9 mouse cellular contexts compared by ENCODE assay signal in the genomic region with DNA sequence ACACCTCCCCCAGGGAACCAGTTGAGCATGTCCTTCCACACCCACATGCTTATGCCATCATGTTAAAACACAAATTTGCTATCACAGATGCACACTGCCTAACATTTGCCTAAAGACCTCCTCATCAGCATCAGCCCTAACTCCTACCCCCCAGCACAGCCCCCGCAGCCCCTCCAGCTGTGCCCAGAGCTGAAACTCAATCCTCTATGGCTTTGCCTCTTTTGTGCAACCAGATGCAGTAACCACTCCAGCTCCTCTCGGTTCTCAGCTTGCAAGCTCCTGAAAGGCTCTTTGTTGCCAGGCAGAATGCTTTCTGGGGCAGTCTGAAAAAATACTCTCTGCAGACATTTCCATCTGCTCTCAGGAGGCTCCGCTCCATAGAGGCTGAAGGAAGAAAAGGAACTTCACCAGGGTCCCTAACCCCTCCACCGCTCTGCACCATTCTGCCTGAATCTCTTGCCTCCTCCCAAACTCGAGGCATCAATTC.
DNase-seq lines count a peak whose midpoint lies in the region; ATAC-seq and TF ChIP-seq lines count a peak whose summit lies in the region.
"Had no signal": no experiment of that assay in that cellular context is flagged by ENCODE, and none has a peak within 500 bp of the region (broad histone marks: within the 10 kb centered on the region; RNA-seq: fewer than 3 reads in every experiment).

No protein-coding gene starts in this region.

- no peaks in the 10 kb centered on the region for H3K9me3 ChIP-seq in stomach, embryonic 14.5 days (ENCODE audit: control insufficient read depth, low read depth, low read length)
- H3K9me3 ChIP-seq in stomach, postnatal 0 days (ENCODE audit: control insufficient read depth, low read length), result no peaks in the 10 kb centered on the region
- no peaks in the 10 kb centered on the region for H3K9me3 ChIP-seq in hindbrain, embryonic 13.5 days
- H3K9me3 ChIP-seq in limb, embryonic 15.5 days, result no peaks in the 10 kb centered on the region
- H3K9me3 ChIP-seq: liver, embryonic 13.5 days had no signal

- DNase-seq in stomach, postnatal 0 days (ENCODE audit: low spot score), result no peak
- no peak for DNase-seq in adrenal gland, postnatal 4 days (ENCODE audit: low spot score in 2 of 2)
- DNase-seq in adrenal gland, adult 2 months, result no peak
- DNase-seq in urinary bladder, postnatal 25 days (ENCODE audit: low spot score), result no peak
- DNase-seq in gastrocnemius, postnatal 25 days, result no peak
- DNase-seq: liver, embryonic 13.5 days had no signal

- 46% methylated on average over 5 of the region's 5 CpGs for WGBS in stomach, embryonic 14.5 days
- WGBS in stomach, postnatal 0 days, result 49% methylated on average over 5 of the region's 5 CpGs
- 7% methylated on average over 5 of the region's 5 CpGs for WGBS in hindbrain, embryonic 13.5 days
- WGBS in limb, embryonic 15.5 days, result 39% methylated on average over 5 of the region's 5 CpGs

- no peak overlapping the region for H3K27ac ChIP-seq in stomach, embryonic 14.5 days (ENCODE audit: low read length)
- no peak overlapping the region for H3K27ac ChIP-seq in stomach, postnatal 0 days (replicated peaks)
- H3K27ac ChIP-seq in hindbrain, embryonic 13.5 days, result peak overlapping the region; percentile 86
- peak overlapping the region; percentile 51; the same call in 1 of the 2 replicates for H3K27ac ChIP-seq in limb, embryonic 15.5 days
- H3K27ac ChIP-seq: liver, embryonic 13.5 days had no signal

- no peaks in the 10 kb centered on the region for H3K27me3 ChIP-seq in stomach, embryonic 14.5 days (ENCODE audit: control insufficient read depth, insufficient read depth, low read length)
- no peaks in the 10 kb centered on the region for H3K27me3 ChIP-seq in stomach, postnatal 0 days (ENCODE audit: control insufficient read depth, insufficient read depth, low read length)
- H3K27me3 ChIP-seq in hindbrain, embryonic 13.5 days, result no peaks in the 10 kb centered on the region
- H3K27me3 ChIP-seq in limb, embryonic 15.5 days, result no peaks in the 10 kb centered on the region
- H3K27me3 ChIP-seq: liver, embryonic 13.5 days had no signal

- no peaks in the 10 kb centered on the region for H3K36me3 ChIP-seq in stomach, embryonic 14.5 days (ENCODE audit: control insufficient read depth, insufficient read depth, low read length)
- no peaks in the 10 kb centered on the region for H3K36me3 ChIP-seq in stomach, postnatal 0 days (ENCODE audit: control insufficient read depth, insufficient read depth, low read length)
- H3K36me3 ChIP-seq in hindbrain, embryonic 13.5 days, result no peaks in the 10 kb centered on the region
- H3K36me3 ChIP-seq in limb, embryonic 15.5 days, result no peaks in the 10 kb centered on the region
- H3K36me3 ChIP-seq: liver, embryonic 13.5 days had no signal

- no peak overlapping the region for H3K4me3 ChIP-seq in stomach, embryonic 14.5 days (ENCODE audit: low read depth, low read length)
- no peak overlapping the region for H3K4me3 ChIP-seq in stomach, postnatal 0 days (ENCODE audit: low read depth, low read length)
- H3K4me3 ChIP-seq in hindbrain, embryonic 13.5 days, result no peak overlapping the region
- H3K4me3 ChIP-seq in limb, embryonic 15.5 days, result no peak overlapping the region
- H3K4me3 ChIP-seq: liver, embryonic 13.5 days had no signal

- H3K9ac ChIP-seq in stomach, embryonic 14.5 days (replicated peaks; ENCODE audit: low read depth, low read length), result no peak overlapping the region
- no peak overlapping the region for H3K9ac ChIP-seq in stomach, postnatal 0 days (ENCODE audit: low read length)
- H3K9ac ChIP-seq in hindbrain, embryonic 13.5 days, result peak overlapping the region; percentile 53; the same call in 1 of the 2 replicates
- H3K9ac ChIP-seq in limb, embryonic 15.5 days, result no peak overlapping the region
- H3K9ac ChIP-seq: liver, embryonic 13.5 days had no signal

- no peak overlapping the region for H3K4me2 ChIP-seq in stomach, embryonic 14.5 days (replicated peaks; ENCODE audit: low read depth, low read length)
- H3K4me2 ChIP-seq in stomach, postnatal 0 days (replicated peaks; ENCODE audit: low read depth), result no peak overlapping the region
- peak overlapping the region; percentile 27 for H3K4me2 ChIP-seq in hindbrain, embryonic 13.5 days
- no peak overlapping the region for H3K4me2 ChIP-seq in limb, embryonic 15.5 days
- H3K4me2 ChIP-seq: liver, embryonic 13.5 days had no signal

- H3K4me1 ChIP-seq in stomach, embryonic 14.5 days (ENCODE audit: control insufficient read depth, insufficient read depth, low read length), result peaks cover 5% of the 10 kb centered on the region; the same call in 1 of the 2 replicates
- no peaks in the 10 kb centered on the region for H3K4me1 ChIP-seq in stomach, postnatal 0 days (replicated peaks; ENCODE audit: control insufficient read depth, insufficient read depth)
- H3K4me1 ChIP-seq in hindbrain, embryonic 13.5 days (replicated peaks), result peaks cover 85% of the 10 kb centered on the region
- peaks cover 16% of the 10 kb centered on the region for H3K4me1 ChIP-seq in limb, embryonic 15.5 days
- H3K4me1 ChIP-seq: liver, embryonic 13.5 days had no signal

- no peak for TF ChIP-seq CTCF in stomach, postnatal 0 days (IDR thresholded peaks at IDR 0.05; ENCODE audit: low read depth)

- ATAC-seq in stomach, embryonic 14.5 days (ENCODE audit: insufficient number of reproducible peaks, insufficient read depth, low FRiP score, low read depth), result peak; percentile 59; the same call in 1 of the 2 replicates
- ATAC-seq in stomach, postnatal 0 days (ENCODE audit: low FRiP score, low TSS enrichment), result no peak
- ATAC-seq in hindbrain, embryonic 13.5 days (ENCODE audit: low FRiP score), result peak; percentile 65
- peak; percentile 57; the same call in 1 of the 2 replicates for ATAC-seq in limb, embryonic 15.5 days (ENCODE audit: insufficient number of reproducible peaks, low FRiP score, low TSS enrichment, low read depth)

- TF ChIP-seq EP300 in stomach, postnatal 0 days (optimal IDR thresholded peaks at IDR 0.05), result no peak

Comparison
In these comparisons a context has a peak if more than half of its experiments do, and no peak if none do; other contexts are left out.
1. H3K27ac ChIP-seq: peak in hindbrain, embryonic 13.5 days (single experiment) and limb, embryonic 15.5 days (single experiment); none in stomach, embryonic 14.5 days (single experiment) and stomach, postnatal 0 days (single experiment).